Mouse (Mus musculus): ENCODE results near the gene Zfp112.

DNA sequence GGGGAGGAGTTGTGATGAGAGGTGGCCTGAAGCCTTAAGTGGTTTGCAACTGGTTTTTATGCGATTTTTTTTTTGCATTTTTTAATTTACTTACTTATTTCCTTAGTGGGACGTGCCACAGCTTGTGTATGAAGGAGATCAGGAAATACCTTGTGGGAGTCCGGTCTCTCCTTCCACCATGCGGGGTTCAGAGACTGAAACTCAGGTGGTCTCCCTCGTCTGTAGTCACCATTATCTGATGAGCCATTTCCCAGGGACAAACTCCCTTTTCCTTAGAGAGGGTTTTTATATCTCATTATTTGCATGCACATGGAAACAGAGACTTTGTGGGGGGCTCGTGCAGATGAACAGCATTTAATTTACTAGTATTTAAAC, 63.2 kb downstream of the Zfp112 start:
- TF ChIP-seq CTCF (IDR thresholded peaks at IDR 0.05; ENCODE audit: extremely low read depth, insufficient read length, insufficient replicate concordance, low read depth, low read length) (no peak), POLR2A (IDR thresholded peaks at IDR 0.05; ENCODE audit: low read depth, low read length) (no peak)

All from small intestine, adult 2 months (tissue).